Mouse (Mus musculus): ENCODE measurements around the gene 4930518I15Rik. TPM values are rescaled to one million over a fixed set of nuclear protein-coding genes. Genes with fewer than 3 reads are reported as not detected.
A peak's percentile ranks its signal among the peaks of the same experiment; 100 is the strongest.
"Not testable (repeated sequence)": the region's sequence is repeated elsewhere in the genome, so short reads cannot be mapped to it uniquely, and the experiment has no call there.

The 4930518I15Rik gene
- total RNA-seq, 2 experiments from 2014 or later, result 2.5 to 3.8 TPM

- no peak for DNase-seq (ENCODE audit: low spot score in 2 of 2)
These were observed 13.0 kb downstream of the 4930518I15Rik start for GRCm38 (mm10) chr2:156844715-156845114.

GRCm38 (mm10) chr2:156843331-156843730 is 14.4 kb downstream of the 4930518I15Rik start:
- DNase-seq (ENCODE audit: low spot score in 2 of 2), result no peak

DNA sequence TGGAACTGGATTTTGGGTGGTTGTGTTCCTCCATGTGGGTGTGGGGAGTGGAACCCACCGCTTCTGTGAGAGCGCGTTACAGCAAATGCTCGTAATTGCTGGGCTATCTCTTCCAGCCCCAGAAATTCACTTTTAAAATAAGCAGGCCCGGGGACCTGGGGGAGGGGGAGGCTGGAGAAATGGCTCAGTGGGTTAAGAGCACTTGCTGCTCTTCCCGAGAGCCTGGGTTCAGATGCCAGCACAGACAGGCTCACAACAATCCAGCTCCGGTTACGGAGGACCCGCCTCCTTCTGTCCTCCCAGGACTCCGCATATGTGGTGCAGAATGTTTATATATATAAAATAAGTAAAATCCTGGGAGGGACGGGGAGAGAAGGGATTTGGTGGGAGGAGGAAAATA is 15.0 kb downstream of the 4930518I15Rik start:
- no peak for DNase-seq (ENCODE audit: low spot score in 2 of 2)

DNA sequence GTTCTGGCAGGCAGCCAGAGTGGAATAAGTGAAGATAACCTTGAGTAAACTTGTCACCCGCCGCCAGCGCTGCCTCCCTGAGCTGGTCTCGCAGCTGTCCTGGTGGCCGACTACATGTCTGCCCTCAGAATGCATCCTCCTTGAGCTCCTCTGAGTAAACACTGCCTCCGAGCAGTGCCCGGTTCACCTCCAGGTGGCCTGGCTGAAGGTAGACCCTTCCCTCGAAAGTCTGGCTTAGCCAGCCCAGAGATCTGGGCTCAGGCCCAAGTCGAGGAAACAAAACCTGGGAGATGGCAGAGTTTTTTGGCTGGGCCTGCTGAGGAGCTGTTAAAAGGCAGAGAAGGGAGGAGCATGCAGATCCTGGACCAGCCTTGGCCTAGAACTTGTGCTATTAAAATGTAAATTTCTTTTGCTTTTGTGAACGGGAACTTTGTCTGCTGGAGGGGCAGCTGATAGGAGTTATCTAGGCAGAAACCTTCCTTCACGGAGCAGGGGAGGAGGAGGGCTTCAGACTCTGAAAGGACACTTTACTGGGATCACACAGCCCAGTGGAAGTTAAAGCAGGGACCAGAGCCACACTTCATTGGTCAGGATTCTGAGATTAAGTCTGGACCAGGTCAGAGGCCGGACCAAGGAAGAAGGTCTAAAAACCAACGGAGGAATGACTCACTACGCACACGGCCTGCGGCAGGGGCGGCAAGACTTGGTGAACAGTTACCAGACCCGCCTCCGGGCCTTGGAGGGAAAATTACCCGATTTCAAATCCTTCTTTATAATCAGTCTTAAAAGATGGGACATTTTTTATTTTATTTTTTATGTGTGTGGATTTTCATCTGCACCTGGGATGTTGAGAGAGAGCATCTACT is 15.7 kb downstream of the 4930518I15Rik start:
- DNase-seq (ENCODE audit: low spot score in 2 of 2), result peak; percentile 51 to 53

GRCm38 (mm10) chr2:156841028-156841840 is 16.5 kb downstream of the 4930518I15Rik start:
- peak; percentile 38 to 52 for DNase-seq (ENCODE audit: low spot score in 2 of 2)

DNA sequence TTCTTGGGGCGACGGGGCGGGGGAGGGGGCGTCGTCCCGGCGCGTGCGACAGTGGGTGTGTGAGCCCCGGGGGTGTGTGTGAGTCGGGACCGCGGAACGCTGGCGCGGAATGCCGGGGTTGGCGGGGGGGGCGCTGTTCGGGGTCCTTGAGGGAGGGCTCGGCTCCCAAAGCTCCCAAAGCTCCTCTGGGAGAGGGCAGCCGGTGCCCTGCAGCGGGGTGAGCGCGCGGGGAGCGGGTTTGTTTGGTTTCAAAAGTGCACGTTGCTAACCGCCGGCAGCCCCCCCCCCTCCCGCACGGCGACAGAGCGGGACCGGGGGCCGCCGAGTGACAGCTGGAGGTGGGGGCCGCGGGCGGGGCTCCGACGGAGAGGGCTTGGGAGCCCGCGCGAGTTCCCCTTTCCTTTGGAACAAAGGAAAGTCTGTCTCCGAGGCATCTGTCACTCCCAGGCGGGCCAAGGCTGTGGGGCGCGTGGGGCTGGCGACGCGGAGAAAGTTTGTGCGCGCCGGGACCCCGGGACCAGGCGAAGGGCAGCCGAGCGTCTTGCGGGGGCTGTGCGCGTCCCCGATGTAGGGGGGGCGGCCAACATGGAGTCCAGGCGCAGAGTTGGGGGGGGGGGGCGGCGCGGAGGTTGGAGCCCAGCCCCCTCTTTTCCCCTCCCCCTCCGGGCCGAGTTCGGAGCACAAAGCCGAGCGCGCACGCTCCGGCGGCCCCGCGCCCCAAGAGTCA is 17.3 kb downstream of the 4930518I15Rik start:
- peak; percentile 22 to 31 for DNase-seq (ENCODE audit: low spot score in 2 of 2)

DNA sequence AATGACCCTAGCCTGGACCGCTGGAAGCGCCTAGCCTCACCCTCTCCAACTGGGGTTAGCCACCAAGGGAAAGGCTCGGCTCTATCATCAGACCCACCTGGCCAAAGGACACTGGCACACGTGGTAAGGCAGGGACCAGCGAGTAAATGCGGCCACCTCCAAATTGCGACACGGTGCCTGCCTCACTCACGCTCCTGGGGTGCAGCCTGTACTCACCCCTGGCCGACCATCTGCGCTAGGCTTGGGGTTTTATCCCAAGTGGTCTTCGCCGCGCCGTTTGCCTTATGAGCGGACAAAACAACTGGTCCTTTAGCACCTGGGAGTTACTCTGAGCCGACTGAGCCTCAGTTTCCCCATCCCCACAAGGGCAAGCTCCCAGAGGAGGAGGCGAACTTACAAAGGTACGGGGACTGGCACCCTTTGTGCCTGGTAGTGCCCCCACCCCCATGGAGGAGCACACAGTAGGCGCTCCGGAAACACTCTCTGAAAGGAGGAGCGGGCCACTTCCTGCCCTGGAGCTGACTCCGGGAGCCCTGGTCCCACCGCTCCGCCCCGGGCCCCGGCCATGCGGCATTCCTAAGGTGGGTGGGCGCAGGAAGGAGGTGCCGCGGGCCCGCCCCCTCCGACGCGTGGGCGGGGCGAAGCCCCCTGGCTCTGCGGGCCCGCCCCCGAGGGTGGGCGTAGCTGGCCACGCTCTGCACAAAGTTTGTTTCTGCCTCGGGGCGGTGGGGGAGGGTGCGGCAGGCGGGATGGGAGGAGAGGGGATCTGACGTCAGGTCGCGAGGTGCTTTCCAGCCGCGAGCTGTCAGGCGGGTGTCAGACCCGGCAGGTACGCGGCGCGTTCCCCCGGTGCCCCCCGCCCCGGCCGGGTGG is 18.2 kb downstream of the 4930518I15Rik start, which contains the start of gene Tgif2:
Gene Tgif2 (plus strand): TSS at position 689 of the 873 bp plus-strand sequence.
- DNase-seq (ENCODE audit: low spot score in 2 of 2), result peak; percentile 25 to 37

- DNase-seq (ENCODE audit: low spot score in 2 of 2), result no peak
These were observed 18.9 kb downstream of the 4930518I15Rik start for GRCm38 (mm10) chr2:156838839-156839238.

- no peak for DNase-seq (ENCODE audit: low spot score in 2 of 2)
These were observed 23.4 kb downstream of the 4930518I15Rik start for GRCm38 (mm10) chr2:156834336-156834735.

GRCm38 (mm10) chr2:156825128-156825527 is 32.6 kb downstream of the 4930518I15Rik start:
- DNase-seq (ENCODE audit: low spot score in 2 of 2), result not testable (repeated sequence)

DNA sequence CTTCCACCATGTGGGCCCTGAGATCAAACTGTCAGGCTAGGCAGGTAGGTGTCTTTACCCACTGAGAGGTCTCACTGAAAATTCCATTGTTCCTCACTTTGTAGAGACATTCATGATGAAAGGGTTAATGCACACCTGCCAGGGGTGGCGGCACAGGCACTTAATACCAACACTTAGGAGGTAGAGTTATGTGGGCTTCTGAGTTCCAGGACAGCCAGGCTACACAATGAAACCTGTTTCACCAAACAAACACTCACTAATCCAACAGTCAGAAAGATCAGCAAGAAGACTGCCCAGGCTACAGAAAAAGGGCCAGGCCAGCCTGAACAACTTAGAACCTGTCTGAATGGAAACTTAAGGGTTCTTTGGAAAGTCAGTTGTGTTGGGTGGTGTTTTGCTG is 41.6 kb downstream of the 4930518I15Rik start:
- no peak for DNase-seq (ENCODE audit: low spot score in 2 of 2)

GRCm38 (mm10) chr2:156815412-156815811 is 42.3 kb downstream of the 4930518I15Rik start:
- no peak for DNase-seq (ENCODE audit: low spot score in 2 of 2)

- no peak for DNase-seq (ENCODE audit: low spot score in 2 of 2)
These were observed 42.9 kb downstream of the 4930518I15Rik start for GRCm38 (mm10) chr2:156814893-156815292.

DNA sequence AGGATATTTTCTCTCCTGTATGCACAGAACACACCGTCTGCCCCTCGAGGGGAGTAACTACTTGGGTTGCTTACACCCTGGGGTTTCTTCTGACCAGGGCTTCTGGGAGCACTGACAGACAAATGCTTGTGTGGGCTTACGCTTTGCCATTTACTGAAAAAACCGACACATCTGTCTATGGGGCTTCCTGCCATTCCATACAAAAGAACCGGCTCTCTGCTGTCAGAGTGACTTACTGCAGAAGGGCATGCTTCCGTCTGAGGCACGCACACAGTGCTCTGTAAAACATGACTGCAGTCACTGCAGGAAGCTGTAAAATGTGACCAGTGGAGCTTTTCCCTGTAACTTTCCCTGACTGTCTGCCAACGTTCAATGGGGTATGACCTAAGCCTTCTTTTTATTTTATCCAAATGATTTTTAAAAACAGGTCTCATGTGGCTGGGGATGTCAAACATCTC is 43.4 kb downstream of the 4930518I15Rik start:
- no peak for DNase-seq (ENCODE audit: low spot score in 2 of 2)

DNA sequence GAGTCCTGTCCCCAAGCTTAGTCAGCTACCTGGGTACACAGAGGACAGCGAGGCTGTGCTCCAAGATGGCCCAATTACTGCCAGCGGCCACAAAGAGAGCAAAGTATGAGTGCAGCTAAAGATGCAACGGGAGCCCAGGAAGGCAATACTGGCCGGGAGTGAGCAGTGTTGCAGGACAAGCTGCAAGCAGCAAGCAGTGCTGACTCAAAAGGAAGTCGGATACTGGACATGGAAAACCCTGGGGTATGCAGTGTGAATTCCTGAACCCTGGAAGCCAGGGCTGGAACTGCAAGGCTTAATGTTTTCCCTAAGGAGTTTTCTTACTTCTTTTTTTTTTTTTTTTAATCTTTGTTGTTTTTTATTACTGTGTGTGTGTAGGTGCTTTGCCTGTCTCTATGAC is 46.2 kb downstream of the 4930518I15Rik start:
- DNase-seq (ENCODE audit: low spot score in 2 of 2), result no peak

- DNase-seq (ENCODE audit: low spot score in 2 of 2), result no peak
These were observed 47.0 kb downstream of the 4930518I15Rik start for GRCm38 (mm10) chr2:156810716-156811115.

- peak; percentile 58 to 62 for DNase-seq (ENCODE audit: low spot score in 2 of 2)
These were observed 48.2 kb downstream of the 4930518I15Rik start for GRCm38 (mm10) chr2:156809579-156809978.

DNA sequence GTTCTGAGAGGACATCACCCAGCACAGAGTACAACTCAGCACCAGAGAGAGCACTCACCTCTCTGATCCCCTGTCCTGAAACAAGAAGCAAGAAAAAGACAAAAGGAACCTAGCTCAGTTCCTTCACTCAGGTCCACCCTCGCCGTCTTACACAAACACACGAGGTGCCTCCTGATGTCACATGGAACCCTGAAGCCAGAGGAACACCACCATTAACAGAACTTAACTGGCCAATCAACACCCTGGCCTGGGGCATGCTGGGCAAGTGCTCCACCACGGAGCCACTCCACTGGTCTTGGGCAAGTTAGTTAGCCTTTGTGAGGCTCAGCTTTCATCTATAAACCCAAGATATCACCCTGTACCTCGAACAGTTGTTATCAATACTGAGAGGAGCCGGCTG is 50.9 kb downstream of the 4930518I15Rik start:
- DNase-seq (ENCODE audit: low spot score in 2 of 2), result no peak

All from adrenal gland, adult 18-20 months (tissue).